Mouse (Mus musculus): ENCODE data around the gene Ugt1a8.

Ugt1a8 gene

GRCm38 (mm10) chr1:88258361-88258760, 170.7 kb downstream of the Ugt1a8 start:
- DNase-seq (ENCODE audit: low read depth in 1 of 2, low spot score in 2 of 2) = no peak

- DNase-seq (ENCODE audit: low read depth in 1 of 2, low spot score in 2 of 2) = no peak
Measured at GRCm38 (mm10) chr1:88258881-88259642, 171.4 kb downstream of the Ugt1a8 start.

- no peak for DNase-seq (ENCODE audit: low read depth in 1 of 2, low spot score in 2 of 2)
Measured at GRCm38 (mm10) chr1:88259643-88260024, 172.0 kb downstream of the Ugt1a8 start.

GRCm38 (mm10) chr1:88260114-88260513, 172.5 kb downstream of the Ugt1a8 start:
- DNase-seq (ENCODE audit: low read depth in 1 of 2, low spot score in 2 of 2) = no peak

- no peak for DNase-seq (ENCODE audit: low read depth in 1 of 2, low spot score in 2 of 2)
Measured at GRCm38 (mm10) chr1:88260604-88261377, 173.2 kb downstream of the Ugt1a8 start.

- DNase-seq (ENCODE audit: low read depth in 1 of 2, low spot score in 2 of 2) = no peak
Measured at GRCm38 (mm10) chr1:88261706-88262105, 174.1 kb downstream of the Ugt1a8 start.

- no peak for DNase-seq (ENCODE audit: low read depth in 1 of 2, low spot score in 2 of 2)
Measured at GRCm38 (mm10) chr1:88262255-88262654, 174.6 kb downstream of the Ugt1a8 start.

- no peak for DNase-seq (ENCODE audit: low read depth in 1 of 2, low spot score in 2 of 2)
Measured at GRCm38 (mm10) chr1:88262961-88263360, 175.3 kb downstream of the Ugt1a8 start.

GRCm38 (mm10) chr1:88263778-88264177, 176.2 kb downstream of the Ugt1a8 start:
- no peak for DNase-seq (ENCODE audit: low read depth in 1 of 2, low spot score in 2 of 2)

GRCm38 (mm10) chr1:88264237-88264868, 176.7 kb downstream of the Ugt1a8 start:
- DNase-seq (ENCODE audit: low read depth in 1 of 2, low spot score in 2 of 2) = no peak

- DNase-seq (ENCODE audit: low read depth in 1 of 2, low spot score in 2 of 2) = no peak
Measured at GRCm38 (mm10) chr1:88264869-88265240, 177.2 kb downstream of the Ugt1a8 start.

- no peak for DNase-seq (ENCODE audit: low read depth in 1 of 2, low spot score in 2 of 2)
Measured at GRCm38 (mm10) chr1:88266123-88266522, 178.5 kb downstream of the Ugt1a8 start.

- no peak for DNase-seq (ENCODE audit: low read depth in 1 of 2, low spot score in 2 of 2)
Measured at GRCm38 (mm10) chr1:88267489-88267888, 179.9 kb downstream of the Ugt1a8 start.

- DNase-seq (ENCODE audit: low read depth in 1 of 2, low spot score in 2 of 2) = no peak
Measured at GRCm38 (mm10) chr1:88268070-88268469, 180.5 kb downstream of the Ugt1a8 start.

Data from monocyte, adult 2 months (primary cell).